Mouse (Mus musculus): Measurements from ENCODE around the gene Itgb6.

The Itgb6 gene

DNA sequence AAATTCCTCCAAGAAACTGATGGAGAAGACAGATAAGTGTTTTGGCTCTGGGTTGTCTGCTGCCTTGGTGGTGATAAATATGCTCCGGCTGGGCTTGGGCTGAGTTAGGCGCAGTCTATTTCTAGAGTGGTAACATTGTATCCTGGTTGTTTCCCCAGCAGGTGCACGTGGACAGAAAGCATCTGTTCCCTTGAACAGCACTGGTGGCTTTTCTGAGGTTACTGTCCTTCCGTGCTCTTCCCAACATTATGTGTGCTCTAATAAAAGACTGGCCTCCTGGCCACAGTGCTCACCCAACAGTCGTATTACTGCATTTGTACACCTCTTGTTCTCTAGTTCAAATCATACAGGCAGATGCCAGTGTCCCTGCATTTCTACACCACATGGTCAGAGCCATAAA lies 9.6 kb downstream of the Itgb6 start:
- no peak for DNase-seq (ENCODE audit: low read depth, low spot score)

DNA sequence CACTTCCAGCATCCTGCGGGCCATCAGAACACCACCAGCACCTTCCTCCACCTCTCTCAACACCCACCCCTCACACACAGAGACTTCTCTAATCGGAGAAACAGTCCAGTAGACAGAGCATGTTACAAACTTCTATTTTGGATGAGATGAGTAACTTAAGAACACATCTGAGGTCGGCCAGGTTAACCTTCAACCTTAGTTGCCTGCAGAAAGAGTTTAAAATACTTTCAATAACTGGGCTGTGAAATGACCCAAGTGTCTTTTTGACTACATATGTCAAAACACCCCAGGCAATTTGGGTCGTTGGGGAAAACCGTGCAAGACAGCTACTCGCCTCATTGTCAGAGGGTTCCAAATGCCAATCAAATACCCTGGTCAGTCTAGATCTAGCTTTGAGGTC lies 10.0 kb downstream of the Itgb6 start:
- no peak for DNase-seq (ENCODE audit: low read depth, low spot score)

DNA sequence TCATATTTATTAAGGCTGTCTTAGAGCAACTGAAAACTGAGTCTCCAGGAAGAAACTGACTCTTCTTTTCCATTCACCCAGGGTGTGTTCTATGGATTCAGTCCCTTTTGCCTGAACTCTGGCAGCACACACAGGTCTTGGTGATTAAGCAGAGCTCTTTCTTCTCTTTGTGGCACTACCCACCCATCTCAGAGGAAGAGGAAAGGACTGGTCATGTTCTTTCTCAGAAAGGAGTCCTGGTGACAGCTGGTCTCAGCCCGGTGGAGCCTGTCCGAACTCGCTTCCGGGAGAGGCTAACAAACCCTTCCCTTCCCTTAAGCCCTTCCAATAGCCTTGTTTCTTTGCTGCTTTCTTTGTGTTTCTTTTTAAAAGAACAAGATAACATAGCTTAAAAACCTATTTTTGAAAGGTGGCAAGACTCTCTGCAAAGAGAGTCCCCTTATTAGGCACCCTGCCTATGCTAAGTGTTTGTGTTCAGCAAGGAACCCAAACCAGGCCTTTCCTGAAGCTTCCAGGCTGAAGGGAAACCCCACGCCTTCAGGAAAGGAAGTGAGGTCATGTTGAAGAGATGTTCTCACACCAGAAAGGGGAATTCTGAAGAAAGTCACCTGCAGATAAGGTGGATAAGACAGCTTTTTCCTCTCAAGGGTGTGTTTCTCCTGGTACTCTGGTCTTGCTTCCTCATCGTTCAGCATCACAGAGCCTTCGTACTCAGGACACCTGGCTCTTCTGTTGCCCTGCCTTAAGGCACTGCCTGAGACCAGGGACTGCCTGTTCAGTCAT lies 11.2 kb downstream of the Itgb6 start:
- DNase-seq (ENCODE audit: low read depth, low spot score) = no peak

DNA sequence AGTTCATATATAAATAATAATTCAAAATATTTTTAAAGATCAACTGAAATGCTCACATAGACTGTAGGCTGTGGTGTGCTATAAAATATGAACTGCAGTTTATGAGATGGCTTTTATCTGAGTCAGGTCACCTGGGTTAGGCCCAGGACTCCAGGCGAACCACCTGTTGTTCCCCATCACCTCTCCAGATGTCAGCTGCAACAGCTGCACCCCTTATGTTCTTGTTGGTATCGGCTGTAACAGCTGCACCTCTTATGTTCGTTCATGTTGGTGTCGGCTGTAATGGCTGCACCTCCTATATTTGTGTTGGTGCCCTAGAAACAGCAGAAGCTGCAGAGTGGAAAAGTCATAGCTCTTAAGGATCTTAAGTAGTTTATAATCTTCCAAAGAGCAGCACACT lies 12.1 kb downstream of the Itgb6 start:
- no peak for DNase-seq (ENCODE audit: low read depth, low spot score)

DNA sequence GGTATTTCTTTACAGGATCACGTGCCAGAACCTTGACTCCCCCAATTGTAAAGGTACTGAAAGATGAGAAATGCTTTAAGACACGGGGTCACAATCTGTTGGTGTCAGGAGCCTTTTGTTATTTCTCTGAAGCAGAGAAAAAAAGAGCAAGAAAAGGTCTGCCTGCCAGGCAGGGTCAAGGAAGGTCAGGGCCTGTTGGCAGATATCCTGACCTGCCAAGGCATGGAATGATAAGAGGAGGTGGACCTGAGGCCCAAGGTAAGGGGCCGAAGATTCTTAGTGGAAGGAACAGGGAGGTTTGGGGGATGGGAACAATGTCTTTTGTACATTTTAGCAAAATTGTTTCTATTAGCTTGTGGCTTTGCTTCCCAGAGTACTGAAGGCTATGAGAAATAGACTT lies 13.8 kb downstream of the Itgb6 start:
- DNase-seq (ENCODE audit: low read depth, low spot score) = no peak

DNA sequence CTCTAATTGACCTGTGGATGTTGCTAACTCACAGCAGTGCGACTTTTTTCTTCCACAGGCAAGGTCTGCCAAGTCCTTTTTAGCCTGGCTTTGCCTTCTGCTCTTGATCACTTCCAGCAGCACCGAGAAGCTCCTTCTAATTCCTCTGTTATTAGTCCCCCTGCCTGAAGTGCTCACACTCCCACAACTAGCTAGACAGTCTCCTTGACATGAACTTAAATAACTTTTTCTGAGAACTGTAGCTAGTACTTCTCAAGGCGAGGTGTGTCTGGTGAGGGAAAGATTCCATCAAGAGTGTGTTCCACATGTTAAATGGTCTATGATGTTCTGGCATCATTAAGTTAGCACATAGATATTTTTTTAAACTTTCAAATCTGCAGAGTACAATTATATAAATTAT lies 15.6 kb downstream of the Itgb6 start:
- DNase-seq (ENCODE audit: low read depth, low spot score) = no peak

DNA sequence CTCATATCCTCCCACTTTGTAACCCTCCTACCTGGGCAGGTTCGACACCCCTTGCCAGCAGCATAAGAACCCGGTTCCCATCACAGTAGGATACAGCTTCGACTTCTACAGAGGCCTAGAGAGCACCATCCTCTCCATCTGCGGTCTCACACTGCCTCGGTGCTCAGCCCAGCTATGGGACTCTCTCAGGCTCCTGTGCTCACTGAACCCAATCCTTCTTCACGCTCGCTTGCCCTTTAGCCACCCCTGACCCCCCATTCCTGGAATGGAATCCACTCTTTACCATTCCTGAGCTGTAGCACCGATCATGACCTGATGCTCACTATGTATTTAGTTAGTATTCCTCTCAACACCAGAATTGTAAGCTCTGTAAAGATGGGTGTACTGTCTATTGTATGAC lies 17.0 kb downstream of the Itgb6 start:
- no peak for DNase-seq (ENCODE audit: low read depth, low spot score)

DNA sequence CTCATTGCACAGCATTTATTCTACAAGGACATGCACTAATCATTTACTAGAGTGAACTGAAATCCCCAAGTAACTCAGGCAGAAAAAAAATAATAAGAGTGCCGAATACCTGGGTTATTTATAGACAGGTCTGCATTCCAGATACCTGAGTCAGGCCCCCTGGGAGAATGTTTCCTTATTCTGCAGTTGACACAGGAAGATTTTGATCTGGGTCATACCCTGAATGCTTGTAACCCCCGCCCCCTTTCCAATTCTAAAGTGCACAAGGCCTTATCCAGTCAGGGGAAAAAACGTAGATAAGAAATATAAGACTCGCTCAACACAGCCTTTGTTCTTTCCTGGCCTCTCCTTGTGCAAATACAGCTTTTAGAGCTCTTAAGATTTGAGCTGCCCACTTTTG lies 19.1 kb downstream of the Itgb6 start:
- no peak for DNase-seq (ENCODE audit: low read depth, low spot score)

DNA sequence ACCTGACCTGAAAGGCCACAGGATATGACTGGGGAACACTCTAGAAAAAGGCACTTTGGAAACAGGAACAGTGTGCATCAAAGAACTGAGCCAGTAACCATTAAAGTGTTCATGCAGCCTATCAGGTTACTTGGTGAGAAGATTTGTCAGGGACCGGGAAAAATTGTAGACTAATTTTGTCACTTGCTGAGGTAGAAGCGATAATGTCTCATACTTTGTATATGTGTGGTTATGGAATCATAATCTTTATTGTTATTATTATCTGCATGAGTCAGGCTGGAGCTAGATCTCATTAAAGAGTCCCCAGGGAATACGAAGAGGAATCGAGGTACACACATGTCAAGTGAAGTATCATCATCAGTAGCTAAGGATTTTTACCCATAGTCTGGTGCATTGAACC lies 21.5 kb downstream of the Itgb6 start:
- no peak for DNase-seq (ENCODE audit: low read depth, low spot score)

DNA sequence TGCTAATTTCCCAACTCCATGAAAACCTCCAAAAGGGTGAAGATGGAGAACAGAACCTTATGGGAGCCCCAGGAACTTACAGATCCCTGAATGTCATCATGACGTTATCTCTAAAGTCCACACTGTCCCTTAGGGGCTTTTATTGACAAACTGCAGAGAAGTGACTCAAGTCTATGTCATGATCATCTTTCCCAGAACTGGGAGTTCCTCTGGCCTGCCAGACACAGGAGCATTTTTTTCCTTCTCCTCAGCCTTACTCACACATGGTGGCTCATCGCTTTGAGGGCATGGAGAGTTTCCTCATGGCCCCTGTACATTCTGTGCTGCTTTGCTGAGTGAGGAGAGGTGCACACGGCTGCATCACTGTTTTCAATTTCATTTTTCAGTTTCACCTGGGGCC lies 22.4 kb downstream of the Itgb6 start:
- DNase-seq (ENCODE audit: low read depth, low spot score) = no peak

DNA sequence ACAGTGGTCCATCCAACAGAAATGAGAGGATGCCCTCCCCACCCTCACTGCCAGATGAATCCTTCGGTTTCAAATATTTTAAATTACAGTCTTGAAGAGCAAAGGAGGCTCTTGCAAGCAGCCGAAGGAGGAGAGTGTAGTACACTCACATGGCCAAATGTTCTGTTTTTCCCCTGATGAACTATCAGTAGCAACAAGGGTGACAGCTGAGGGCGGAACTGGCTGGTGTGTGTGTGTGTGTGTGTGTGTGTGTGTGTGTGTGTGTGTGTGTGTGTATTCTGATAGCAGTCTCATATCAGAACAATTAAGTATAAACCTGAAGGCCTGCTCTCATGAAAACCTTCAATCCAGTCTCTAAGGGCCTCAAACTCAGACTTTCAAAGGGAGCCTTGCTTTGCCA lies 22.9 kb downstream of the Itgb6 start:
- no peak for DNase-seq (ENCODE audit: low read depth, low spot score)

DNA sequence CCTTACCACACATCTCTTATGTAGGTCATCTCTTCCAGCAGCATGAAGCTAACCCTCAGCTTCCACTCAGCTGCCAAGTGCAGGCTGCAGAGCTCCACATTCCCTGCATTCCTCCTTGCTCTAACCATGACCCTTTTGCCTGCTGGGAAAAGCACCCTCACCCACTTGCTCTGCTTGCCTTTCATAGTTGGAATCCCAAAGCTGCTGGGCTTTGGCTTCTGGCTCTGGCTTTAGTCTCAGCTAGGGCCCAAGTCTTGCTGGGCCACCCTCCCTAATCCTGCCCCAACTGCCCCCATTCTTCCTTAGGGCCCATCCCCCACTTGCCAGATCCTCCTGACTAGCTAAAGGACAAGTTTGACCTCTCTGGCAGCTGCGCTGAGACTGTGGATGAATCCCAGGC lies 24.3 kb downstream of the Itgb6 start:
- DNase-seq (ENCODE audit: low read depth, low spot score) = no peak

DNA sequence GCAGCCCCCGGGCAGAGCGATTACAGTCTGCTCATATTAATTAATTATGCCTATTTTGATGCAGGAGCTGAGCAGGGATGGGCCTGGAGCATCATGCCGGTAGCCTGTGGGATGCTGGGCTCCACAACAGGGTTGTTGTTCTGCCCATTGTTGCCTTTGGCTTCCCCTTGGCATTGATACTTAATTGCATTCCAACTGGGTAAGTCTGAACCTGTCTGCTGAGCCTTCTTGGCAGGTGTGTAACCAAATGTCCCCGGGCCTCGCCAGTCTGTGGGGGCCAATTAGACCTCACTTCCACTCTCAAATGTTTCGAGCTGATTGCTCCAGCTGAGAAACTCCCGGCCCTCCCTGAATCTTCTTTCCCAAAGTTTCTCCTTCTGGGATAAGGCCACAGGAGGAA lies 24.9 kb downstream of the Itgb6 start:
- DNase-seq (ENCODE audit: low read depth, low spot score) = no peak

DNA sequence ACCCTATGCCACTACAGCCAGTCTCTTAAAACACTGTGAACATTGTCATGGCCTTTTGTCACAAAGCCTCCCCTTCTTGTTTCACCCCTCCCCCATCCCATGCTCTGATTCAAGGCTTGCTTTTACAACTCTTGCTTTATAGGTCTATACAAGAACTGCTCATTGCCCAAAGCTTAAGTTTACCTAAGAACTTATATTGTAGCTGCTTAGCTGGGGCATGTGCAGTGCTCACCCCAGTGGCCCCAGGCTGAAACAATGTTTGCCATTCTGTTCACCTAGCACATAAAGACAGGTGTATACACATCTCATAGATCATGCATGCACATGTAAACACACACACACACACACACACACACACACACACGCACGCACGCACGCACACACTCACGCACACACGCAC lies 25.9 kb downstream of the Itgb6 start:
- DNase-seq (ENCODE audit: low read depth, low spot score) = no peak

DNA sequence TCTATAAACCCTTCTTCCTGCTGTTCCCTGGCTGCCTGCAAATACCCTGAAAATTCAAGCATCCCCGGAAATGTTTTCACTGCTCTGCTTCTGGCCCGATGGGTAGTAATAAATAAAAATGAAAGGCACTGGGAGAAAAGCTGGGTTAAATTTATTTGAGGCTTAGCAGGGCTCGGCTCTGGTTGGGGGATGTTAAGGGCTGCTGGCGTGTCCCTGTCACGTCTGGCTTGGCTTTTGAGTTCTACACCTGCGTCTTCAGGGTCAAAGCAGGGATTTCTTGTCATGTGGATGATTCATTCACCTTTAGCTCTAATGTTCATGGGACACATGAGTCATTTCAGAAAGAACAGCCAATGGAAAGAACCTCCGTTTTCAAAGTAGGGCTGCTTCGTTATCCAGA lies 26.7 kb downstream of the Itgb6 start:
- DNase-seq (ENCODE audit: low read depth, low spot score) = no peak

DNA sequence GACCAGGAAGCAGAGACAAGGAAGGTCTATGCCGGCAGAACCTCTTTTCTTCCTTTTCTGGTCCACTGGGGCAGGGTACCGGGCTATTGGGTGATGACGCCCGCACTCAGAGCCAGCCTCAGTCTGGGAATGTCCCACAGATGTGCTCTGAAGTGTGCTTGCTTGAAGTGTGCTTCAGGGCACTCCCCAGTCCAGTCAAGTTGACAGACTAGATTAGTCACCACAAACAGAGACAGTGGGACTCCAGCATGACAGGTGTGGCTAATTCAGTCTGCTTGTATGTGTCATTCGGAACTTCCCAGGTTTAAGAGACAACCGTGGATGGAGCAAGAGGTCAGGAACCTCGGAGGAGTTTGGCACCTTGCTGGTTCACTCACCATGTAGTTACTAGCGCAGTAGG lies 27.9 kb downstream of the Itgb6 start:
- no peak for DNase-seq (ENCODE audit: low read depth, low spot score)

DNA sequence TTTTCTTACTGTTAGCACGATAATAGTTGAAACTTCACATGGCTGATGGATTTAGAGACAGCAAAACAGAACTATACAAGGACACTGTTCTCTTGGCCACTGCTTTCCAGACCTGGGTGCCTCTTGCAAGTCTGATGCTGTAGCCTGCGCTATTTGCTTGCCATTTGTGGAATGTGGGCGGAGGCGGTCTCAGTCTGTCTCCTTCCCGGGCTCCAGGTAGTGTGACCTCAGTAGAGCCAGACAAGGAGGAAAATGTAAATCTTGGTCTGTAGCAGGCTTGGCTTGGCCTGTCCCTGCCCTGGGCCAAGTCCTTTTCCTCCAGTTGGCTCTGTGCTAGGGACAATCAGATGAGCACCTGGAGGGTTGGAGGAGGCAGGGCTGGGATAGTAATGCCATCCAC lies 30.2 kb downstream of the Itgb6 start:
- no peak for DNase-seq (ENCODE audit: low read depth, low spot score)

DNA sequence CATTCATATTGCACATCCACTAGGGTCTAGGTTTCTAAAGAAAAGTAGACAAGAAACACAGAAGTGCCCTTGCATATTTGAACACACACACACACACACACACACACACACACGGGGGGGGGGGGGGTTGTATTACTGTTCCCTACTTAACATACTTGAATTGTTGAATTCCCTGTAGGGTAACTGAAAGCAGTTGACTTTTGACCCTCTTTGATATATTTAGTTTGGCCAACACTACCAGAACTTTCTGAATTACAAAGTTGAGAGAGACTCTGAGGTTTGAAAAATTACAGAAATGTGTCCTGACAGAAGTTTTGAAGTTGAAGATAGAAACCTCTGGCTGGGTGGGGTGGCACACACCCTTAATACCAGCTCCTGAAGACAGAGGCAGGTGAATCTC lies 32.2 kb downstream of the Itgb6 start:
- no peak for DNase-seq (ENCODE audit: low read depth, low spot score)

DNA sequence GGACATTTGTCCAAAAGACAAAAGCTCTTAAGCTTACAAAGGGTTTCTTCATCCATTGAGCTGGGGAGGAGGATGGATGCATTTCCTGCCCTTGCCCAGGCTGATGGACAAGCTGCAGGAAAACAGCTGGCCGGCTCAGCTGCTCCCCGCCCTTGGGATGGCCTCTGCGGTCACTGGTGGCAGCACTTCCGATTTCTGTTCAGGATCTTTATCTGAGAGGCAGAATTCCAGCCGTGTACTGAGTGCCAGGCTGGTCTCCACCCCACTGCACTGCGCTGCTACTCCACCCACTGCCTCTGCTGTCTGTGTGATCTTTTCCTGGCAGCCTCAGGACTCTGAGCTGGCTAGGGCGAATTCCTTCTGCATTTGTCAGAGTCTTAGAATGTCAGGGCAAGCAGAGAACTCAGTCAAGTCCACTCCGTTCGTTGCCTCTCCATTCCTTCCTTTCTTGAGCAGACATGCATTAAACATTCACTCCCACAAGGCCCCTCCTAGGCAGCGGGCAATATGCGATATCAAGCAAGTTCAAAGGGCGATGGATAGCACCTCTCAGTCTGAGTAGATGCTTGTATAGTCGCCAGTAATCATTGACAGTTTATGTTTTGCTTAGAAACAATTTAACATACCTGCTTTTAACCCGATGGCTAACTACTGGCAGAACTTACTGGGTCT lies 33.4 kb downstream of the Itgb6 start:
- no peak for DNase-seq (ENCODE audit: low read depth, low spot score)

DNA sequence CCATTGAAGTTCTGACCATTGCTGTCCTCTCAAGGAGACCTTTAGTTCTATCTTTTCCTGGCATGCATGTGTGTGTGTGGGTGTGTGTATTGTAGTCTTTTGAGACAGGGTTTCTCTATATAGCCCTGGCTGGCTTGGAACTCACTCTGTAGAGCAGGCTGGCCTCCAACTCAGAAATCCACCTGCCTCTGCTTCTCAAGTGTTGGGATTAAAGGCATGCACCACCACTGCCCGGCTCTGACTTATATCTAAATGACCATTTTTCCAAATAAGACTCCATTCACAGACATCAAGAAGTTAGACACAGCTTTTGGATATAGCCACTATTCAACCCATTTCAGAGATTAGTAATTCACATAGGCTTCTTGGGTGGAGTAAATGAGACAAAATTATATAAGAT lies 34.3 kb downstream of the Itgb6 start:
- DNase-seq (ENCODE audit: low read depth, low spot score) = no peak

DNA sequence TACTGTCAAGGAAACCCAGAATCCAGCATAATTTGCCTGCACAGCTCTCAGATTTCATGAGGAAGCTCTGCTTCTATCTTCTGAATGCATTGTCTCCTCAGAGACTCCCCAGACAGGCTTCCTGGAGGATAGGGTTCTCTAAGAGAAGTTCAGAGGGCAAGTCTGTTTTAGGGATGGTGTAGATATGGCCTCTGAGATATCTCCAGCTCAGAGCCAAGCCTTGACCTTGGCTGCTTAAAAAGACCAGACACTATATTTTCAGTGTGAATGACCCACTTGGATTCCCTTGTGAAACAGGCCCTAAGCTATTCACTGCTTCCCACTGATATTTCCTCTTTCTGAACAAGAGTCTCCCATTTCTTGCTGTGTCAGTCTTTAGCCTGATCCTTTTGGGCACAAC lies 36.5 kb downstream of the Itgb6 start:
- DNase-seq (ENCODE audit: low read depth, low spot score) = no peak

DNA sequence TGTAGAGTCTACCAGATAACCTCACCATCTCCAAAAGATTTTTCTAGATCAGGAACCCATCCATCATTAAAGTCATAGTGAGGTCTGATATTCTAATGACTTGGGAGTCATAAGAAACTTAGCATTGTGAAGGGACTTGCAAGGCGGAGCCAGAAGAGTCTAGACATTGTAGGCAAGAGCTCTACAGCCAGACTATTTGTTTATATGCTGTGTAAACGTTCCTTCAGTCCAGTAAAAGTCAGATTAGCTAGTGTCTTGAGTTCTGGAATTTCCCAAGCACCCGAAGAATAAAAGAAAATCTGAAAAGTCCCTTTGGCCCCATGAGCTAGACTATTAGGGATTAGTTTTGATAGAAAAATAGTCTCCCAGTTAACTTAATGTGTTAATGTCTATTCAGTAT lies 38.3 kb downstream of the Itgb6 start:
- no peak for DNase-seq (ENCODE audit: low read depth, low spot score)

DNA sequence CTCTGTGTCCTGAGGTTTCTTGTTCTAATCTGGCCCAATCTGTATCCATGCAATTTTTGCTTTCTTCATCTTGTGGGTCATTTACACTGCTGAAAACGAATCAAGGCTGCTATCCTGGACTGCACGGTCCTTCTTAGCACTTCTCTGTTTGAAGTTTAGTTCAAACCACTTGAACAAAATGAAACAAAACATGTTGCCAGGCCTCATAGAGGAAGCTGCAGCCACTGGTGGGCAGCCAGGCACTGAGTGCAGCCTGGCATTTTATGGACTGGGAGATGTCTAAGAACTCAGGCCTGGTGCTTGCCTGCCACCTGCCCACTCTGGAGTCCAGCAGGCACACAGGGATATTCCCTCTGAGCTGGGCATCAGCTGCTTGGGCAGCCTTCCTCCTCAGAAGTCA lies 39.9 kb downstream of the Itgb6 start:
- DNase-seq (ENCODE audit: low read depth, low spot score) = no peak

DNA sequence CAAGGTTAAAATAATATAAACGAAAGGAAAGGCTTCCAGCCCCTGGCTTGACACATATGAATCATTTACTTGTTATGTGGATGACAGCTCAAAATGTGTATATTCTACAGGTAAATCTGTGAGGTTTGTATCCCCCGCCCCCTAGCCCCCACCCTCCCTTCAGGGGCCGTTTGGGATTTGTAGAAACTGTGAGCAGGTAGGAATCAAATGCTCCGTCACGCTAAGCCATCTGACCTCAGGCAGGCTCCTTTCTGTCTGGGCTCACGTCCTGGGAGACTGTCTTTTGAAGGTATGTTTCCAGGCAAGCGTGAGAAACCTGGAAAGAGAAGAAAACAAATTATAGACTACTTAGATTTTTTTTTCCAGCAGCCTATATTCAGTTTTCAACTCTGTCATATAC lies 48.0 kb downstream of the Itgb6 start:
- DNase-seq (ENCODE audit: low read depth, low spot score) = no peak
